Mouse (Mus musculus) activated CD4-positive, CD25-positive, alpha-beta regulatory T cell (primary cell): Measurements from ENCODE around the gene Ap1s2. TPM values are rescaled to one million over a fixed set of nuclear protein-coding genes. Genes with fewer than 3 reads are reported as not detected.

Experiments used
- polyA plus RNA-seq, 2 experiments: library from polyadenylated mRNA; unstranded; fragments of 100-300 nt; shearing (Covaris generic); gene quantifications; one replicate each; pipeline ENCODE4 v1.2.1; 2017

The Ap1s2 gene
- 10 to 100 TPM; 11.5 to 26.7 TPM for polyA plus RNA-seq

GRCm38 (mm10) chrX:163908337-163909250, at the start of gene Ap1s2:
Ap1s2 (plus strand) TSS chrX:163909017.

GRCm38 (mm10) chrX:163958467-163958875, 49.7 kb downstream of the Ap1s2 start, which contains the start of gene Zrsr2:
Zrsr2 (minus strand) TSS chrX:163958661.

Other genes with a start within 250 kb of the Ap1s2 start
- gene Rnf138rt1, start 147.7 kb upstream of the Ap1s2 start, polyA plus RNA-seq = under 1 TPM in 1 of 2 experiments, not detected in 1; 0.23 TPM
- gene Zrsr2, start 49.6 kb downstream of the Ap1s2 start, polyA plus RNA-seq = 10 to 100 TPM; 53.8 to 57.8 TPM
- gene Car5b, start 119.0 kb downstream of the Ap1s2 start, polyA plus RNA-seq = 10 to 100 TPM in 1 of 2 experiments, 1 to 10 TPM in 1; 6.7 to 10.3 TPM
- 1 to 10 TPM; 7.3 to 7.8 TPM for gene Siah1b, start 167.5 kb downstream of the Ap1s2 start, polyA plus RNA-seq
- gene Cltrn, start 179.8 kb downstream of the Ap1s2 start, polyA plus RNA-seq = not detected
- gene Ace2, start 230.3 kb downstream of the Ap1s2 start, polyA plus RNA-seq = under 1 TPM in 1 of 2 experiments, not detected in 1; 0.11 TPM